Mouse (Mus musculus) myocyte (in vitro differentiated cells): ENCODE measurements around the gene Ptcd2.

ENCODE experiments used
- MAX ChIP-seq: IDR thresholded peaks from one replicate; pipeline ENCODE4 v1.6.1; 2011; ENCODE audit warnings: low read depth, mild to moderate bottlenecking, control low read depth
- MYOD1 ChIP-seq, 3 experiments: IDR thresholded peaks; one replicate each; pipeline ENCODE4 v1.6.1; 2011; ENCODE audit warnings: control low read depth in 2 of 3, low read depth in 2 of 3, mild to moderate bottlenecking in 2 of 3, moderate library complexity in 1 of 3; ENCODE audit not compliant: insufficient read length in 2 of 3, control insufficient read depth in 1 of 3
- MYOG ChIP-seq, 3 experiments: IDR thresholded peaks; one replicate each; pipeline ENCODE4 v1.6.1; 2011; ENCODE audit warnings: control low read depth in 2 of 3, low read depth in 2 of 3, mild to moderate bottlenecking in 2 of 3; ENCODE audit not compliant: insufficient read length in 2 of 3, control insufficient read depth in 1 of 3, insufficient read depth in 1 of 3
- POLR2A ChIP-seq: IDR thresholded peaks from one replicate; pipeline ENCODE4 v1.6.1; 2011; ENCODE audit warnings: low read depth, mild to moderate bottlenecking, control low read depth, moderate library complexity; ENCODE audit not compliant: insufficient read length
- USF1 ChIP-seq: IDR thresholded peaks from one replicate; pipeline ENCODE4 v1.6.1; 2011; ENCODE audit warnings: low read depth, mild to moderate bottlenecking, control low read depth, moderate library complexity

DNA sequence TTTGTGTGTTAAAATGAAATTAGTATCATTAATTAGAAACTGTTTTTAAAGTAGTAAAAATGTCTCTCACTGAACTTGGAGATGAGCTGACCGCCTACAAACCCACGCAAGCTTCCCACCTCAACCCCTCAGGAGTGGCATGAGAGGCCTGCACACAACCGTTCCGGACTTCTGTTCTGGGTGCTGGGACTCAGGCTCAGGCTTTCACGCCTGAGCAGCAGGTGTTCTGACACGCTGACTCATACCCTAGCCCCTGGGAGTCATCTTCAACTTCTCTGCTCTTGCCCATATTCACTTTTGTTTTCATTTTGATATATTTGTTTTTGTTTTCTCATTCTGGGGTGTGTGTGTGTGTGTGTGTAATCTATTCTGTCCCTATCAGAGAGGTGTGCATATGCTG, 5.5 kb upstream of the Ptcd2 start:
- TF ChIP-seq POLR2A (no peak), USF1 (no peak), MYOD1 (IDR thresholded peaks at IDR 0.05; ENCODE audit: control insufficient read depth in 1 of 3, insufficient read length in 2 of 3, low read depth in 2 of 3) (peak in 2 of 3 experiments; percentile 52 to 59), MAX (no peak), MYOG (IDR thresholded peaks at IDR 0.05; ENCODE audit: control insufficient read depth in 1 of 3, insufficient read depth in 1 of 3, insufficient read length in 2 of 3, low read depth in 2 of 3) (peak in 1 of 3 experiments; percentile 55)
